Mouse (Mus musculus): Measurements from ENCODE around the gene Tfdp1.
"Not testable (repeated sequence)": the region's sequence is repeated elsewhere in the genome, so short reads cannot be mapped to it uniquely, and the experiment has no call there.

Tfdp1 gene

DNA sequence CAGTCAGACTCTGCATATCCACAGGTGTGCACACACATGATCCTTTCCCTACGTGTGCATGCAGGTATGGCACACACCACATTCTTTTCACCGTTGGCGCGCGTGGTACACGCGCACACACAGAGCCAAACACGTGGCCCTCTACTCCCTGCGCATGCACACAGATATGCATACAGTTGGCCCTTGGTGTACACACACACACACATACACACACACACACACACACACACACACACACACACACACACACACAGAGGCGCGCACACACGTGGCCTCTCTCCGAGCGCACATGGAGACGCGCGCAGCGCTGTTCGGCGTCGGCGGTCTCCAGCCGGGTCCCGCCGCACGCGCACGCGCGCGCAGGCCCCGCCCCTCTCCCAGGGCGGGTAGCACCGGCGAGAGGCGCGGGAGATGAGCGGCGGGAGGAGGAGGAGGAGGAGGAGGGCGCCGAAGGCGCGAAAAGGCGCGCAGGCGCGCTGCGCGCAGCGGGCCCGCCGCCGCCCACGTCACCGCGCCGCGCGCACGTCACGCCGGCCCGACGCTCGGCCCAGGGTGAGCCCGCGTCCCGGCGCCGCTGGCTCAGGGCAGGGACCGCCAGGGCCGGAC is at the start of gene Tfdp1:
Tfdp1 (plus strand) TSS at position 497 of the 606 bp plus-strand sequence.
- DNase-seq, result peak; percentile 76

DNA sequence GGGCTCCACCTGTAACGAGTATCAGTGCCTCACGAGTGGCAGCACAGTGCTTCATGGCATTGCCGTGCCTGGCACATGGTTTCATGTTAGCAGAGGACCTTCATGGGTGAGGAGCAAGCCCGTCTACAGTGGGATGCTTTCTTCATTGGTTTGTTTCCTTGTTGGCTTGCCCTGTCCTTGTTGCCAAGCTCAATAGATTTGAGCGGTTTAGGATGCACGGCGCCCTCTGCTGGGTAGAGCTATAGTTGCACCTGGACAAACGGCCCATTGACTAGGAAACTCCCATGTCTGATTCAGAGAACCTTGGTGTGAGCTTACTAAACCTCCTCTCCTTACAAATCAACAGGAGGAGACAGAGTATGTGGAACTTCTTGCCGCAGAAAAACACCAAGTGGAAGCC is 46.2 kb upstream of the Tfdp1 start:
- DNase-seq, result peak; percentile 89

GRCm38 (mm10) chr8:13293677-13294470 is 44.7 kb upstream of the Tfdp1 start:
- peak; percentile 82 for DNase-seq

GRCm38 (mm10) chr8:13299571-13299970 is 39.0 kb upstream of the Tfdp1 start:
- DNase-seq, result peak; percentile 62

DNA sequence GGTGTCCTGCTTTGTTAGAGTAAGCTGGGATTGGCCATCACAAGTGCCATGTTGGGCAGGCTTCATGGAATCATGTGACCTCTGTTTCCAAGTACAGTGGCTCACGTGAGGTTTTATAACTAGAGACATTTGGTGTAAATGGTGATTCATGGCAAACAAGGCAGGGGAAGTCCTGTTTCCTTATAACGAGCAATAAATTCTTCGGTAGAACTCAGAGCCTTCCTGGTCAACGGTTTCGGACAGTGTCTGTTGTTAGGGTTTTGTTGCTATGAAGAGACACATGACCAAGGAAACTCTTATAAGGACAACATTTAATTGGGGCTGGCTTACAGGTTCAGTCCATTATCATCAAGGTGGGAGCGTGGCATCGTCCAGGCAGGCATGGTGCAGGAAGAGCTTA is 37.5 kb upstream of the Tfdp1 start:
- no peak for DNase-seq

DNA sequence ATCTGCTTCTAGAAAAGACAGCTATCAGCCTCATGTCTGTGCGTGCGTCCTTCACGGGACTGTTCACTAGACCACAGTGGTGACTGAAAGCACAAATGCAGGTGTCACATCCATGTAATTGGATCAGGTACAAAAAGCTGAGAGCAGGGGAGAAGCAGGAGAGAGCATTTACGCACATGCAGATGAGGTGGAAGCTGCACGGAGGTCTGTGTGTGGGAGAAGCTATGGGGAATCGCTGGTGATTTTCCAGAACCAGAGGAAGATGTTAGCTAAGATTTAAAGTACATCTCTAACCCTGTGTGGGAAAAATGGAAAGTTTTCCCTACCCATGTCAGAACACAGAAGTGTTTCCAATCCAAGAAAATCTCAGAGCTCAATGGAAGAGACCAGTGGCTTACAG is 33.1 kb upstream of the Tfdp1 start:
- no peak for DNase-seq

DNA sequence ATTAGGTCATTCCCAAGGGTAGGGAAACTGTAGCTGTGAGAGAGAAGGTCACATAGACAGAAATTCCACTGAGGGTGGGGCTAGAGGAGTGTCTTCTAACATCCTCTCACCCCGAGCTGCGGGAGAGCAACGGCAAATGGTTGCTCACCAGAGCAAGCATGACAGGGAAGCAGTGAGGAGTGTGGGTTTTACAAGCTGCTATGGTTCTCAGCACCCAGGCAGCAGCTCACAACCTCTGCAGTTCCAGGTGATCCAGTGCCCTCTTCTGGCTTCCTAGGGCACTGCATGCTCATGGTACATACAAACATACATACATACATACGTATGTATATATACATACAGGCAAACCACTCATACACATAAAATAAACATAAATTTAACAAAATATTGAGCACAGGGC is 32.7 kb upstream of the Tfdp1 start:
- no peak for DNase-seq

DNA sequence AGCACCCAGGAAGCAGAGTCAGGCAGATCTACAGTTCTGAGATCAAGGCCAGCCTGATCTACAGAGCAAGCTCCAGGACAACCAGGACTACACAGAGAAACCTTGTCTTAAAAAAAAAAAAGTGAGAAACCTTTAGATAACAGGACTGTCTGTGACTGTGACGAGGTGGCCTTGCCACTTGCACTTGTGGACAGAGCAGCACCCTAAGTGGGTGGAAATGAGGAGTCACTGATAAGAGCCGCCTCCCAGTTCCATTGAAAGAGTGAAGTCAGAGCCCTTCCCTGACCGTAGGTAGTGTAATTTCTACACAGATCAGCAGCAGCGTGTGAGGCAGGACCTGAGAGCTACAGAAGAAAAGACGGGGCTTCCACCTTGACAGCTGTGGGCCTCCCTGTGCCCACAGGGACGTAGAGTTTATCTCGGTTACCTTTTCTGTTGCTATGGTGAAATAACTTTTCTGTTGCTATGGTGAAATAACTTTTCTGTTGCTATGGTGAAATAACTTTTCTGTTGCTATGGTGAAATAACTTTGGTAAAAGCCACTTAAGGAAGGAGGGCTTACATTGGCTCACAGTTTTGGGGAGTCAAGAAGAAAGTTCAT is 32.1 kb upstream of the Tfdp1 start:
- no peak for DNase-seq

GRCm38 (mm10) chr8:13306916-13307315 is 31.6 kb upstream of the Tfdp1 start:
- no peak for DNase-seq

GRCm38 (mm10) chr8:13314922-13315321 is 23.6 kb upstream of the Tfdp1 start:
- no peak for DNase-seq

DNA sequence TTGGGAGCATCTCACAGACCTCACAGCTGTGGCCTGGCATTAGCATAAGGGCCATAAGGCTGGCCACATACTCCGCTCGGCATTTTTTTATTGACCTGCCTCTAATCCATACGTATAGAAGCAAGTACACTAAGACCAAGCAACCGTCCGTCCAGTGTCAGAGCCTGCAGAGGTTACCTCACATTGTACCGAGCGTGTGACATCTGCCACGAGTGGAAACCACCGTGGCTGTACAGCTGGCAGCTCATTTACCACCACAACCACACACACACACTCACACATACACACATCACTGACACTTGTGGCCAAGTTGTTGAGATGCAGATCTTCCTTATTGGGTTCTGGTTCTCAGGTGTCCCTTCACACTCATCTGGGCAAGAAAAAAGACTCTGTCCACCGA is 21.9 kb upstream of the Tfdp1 start:
- DNase-seq, result no peak

- peak; percentile 73 for DNase-seq
Observed at GRCm38 (mm10) chr8:13326598-13326997, 12.0 kb upstream of the Tfdp1 start.

- no peak for DNase-seq
Observed at GRCm38 (mm10) chr8:13334671-13335070, 3.9 kb upstream of the Tfdp1 start.

DNA sequence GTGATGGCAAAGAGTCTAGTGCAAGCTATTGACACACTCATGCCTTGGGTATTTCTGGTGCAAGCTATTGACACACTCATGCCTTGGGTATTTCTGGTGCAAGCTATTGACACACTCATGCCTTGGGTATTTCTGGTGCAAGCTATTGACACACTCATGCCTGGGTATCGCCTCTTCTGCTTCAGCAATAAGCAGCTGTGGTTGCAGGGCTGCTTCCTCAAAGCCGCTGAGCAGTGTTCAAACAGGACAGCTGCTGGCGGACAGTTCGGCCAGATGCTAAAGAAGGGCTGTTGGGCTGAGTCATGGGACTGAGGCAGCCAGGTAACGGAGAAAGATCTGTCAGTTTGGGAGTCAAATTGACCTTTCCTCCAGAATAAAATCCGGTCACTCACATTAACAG is 1.3 kb upstream of the Tfdp1 start:
- DNase-seq, result not testable (repeated sequence)

DNA sequence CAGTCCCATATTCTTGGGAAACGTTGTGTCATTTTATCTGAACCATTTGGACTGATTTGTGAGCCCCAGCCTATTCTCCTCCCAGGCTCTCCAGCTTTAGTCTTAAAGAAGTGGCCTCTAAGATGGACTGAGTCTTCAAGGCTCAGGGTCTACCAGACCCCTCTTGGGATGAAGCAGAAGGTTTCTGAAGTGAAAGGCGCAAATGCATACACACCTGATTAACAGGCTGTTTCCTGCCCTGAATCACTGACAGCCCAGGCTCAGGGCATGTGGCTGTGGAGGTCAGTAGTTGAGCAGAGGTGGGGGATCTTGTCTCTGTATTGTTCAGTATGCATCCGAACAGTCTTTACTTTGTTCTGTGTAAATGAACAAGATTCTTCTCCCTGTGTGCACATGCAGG is 873 bp upstream of the Tfdp1 start:
- DNase-seq, result no peak

DNA sequence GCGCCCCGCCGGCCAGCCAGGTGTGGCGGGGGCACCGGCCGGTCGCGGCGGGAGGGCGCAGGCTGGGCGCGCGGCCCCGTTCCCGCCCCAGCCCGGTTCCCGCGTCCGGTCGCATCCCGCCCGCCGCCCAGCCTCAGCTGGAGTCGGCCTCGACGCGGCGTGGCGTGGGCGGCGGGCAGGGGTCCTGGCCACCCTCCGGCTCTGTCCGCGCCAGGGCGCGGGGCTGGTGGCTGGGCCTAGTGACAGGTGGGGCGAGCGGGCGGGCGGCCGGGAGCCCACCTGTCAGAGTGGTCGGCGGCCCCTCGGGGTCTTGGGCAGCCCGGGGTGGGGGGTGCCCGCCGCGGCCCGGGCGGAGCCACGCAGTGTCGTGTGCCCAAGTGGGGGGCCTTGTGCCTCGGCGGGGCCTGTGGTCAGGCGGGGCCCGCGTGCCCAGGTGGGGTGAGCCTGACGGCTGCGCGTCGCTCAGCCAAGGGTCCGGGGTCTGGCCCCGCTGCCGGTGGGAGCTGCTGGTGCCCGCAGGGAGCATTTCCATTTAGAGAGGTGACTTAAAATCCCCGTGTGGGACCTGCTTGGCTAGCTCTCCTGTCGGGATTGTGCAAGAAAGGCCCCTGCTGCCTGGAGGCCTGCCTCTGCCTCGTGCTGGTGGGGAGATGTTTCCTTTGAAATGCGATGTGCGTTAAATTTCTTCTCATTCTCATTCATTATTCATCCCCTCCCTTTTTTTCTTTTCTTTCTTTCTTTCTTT is 522 bp downstream of the Tfdp1 start:
- peak; percentile 16 for DNase-seq

DNA sequence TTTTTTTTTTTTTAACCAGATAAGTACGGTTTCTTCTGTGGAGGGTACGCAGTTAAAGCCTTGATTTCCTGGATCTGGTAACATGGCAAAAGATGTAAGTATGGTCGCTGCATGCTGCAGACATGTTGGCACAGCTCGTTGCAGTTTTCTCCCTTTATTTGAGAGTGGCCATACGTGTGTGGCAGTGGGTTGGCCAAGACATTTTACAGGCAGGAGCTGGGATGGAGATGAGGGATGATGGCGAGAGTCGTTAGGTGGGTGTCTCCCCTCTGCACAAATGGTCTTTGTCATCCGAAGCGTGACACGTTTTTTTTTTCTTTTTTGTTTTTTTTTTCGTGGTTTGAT is 1.1 kb downstream of the Tfdp1 start:
- no peak for DNase-seq

DNA sequence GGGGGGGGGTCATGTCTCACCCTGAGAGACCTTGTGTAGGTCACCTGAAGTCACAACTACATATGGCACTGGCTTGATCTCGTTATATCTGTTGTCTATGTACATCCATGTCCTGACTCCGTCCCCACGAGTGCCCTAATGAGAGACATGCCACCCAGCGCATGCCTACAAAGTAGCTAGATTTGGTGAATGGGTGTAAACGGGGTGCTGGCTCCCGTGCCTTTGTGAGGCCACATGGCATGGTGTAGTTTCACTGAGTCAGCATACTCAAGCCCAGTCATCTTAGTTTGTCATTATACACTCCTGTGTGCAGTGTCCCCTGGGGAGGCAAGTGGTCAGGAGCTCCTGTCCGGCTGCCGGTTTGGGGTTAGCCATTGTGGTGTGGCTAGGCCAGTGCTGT is 2.1 kb downstream of the Tfdp1 start:
- no peak for DNase-seq

DNA sequence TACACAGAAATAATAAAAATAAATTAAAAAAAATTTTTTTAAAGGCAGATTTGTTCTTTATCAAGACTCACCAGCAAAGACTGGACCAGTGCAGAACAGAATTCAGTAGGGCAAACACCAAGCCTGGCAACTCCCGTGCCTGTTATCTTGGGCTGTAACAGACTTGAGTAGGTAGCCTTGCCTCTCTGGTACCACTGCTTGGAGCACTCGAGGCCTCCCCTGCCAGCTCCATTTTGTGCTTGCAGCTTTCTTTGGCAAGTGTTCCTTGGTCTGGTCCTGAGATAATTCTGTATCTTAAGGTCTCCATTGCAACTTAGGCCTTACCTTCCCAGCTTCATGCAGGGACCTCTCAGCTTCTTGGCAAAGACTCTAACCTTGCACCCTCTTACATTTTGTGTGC is 3.8 kb downstream of the Tfdp1 start:
- no peak for DNase-seq

- no peak for DNase-seq
Observed at GRCm38 (mm10) chr8:13343134-13343533, 4.6 kb downstream of the Tfdp1 start.

- DNase-seq, result no peak
Observed at GRCm38 (mm10) chr8:13350052-13350451, 11.5 kb downstream of the Tfdp1 start.

DNA sequence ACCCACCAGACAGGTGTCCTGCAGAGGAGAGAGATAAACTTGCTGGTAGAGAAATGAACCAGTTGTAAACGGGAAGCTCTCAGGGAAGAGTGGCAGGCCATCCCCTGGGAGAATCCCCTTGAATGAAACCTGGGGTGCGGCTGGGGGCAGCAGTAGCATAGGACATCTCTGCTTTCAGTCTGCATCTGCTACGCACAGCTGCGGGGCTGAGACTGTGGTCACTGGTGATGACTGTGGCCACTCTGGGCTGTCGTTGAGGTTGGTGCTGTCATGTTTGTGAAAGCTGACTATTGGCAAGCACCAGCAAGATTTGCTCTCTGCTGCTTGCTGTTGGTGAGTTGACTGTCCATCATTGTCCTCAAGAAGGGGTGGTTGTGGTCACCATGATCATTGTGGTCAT is 13.0 kb downstream of the Tfdp1 start:
- no peak for DNase-seq

GRCm38 (mm10) chr8:13352601-13353000 is 14.1 kb downstream of the Tfdp1 start:
- DNase-seq, result no peak

All from kidney, adult 9 months (tissue).